Mouse (Mus musculus): ENCODE data around the gene Ccrl2. TPM values are rescaled to one million over a fixed set of nuclear protein-coding genes. Genes with fewer than 3 reads are reported as not detected.

Gene Ccrl2
- total RNA-seq (2021), result 10 to 100 TPM in 1 of 2 experiments, 1 to 10 TPM in 1; 9.7 to 10.5 TPM
- long read RNA-seq, experiment 1, transcript Ccrl2-201 (2 exons, 2,459 nt), result major isoform, 19 of 24 reads
- long read RNA-seq, experiment 1, partial matches to known transcripts, result 1 of 24 reads
- long read RNA-seq, experiment 1, other reads (novel, unspliced or antisense), result 1 of 24 reads
- long read RNA-seq, experiment 2, transcript Ccrl2-201 (2 exons, 2,459 nt), result major isoform, 6 of 10 reads
- long read RNA-seq, experiment 2, partial matches to known transcripts, result 0 of 10 reads
- long read RNA-seq, experiment 2, other reads (novel, unspliced or antisense), result 2 of 10 reads

DNA sequence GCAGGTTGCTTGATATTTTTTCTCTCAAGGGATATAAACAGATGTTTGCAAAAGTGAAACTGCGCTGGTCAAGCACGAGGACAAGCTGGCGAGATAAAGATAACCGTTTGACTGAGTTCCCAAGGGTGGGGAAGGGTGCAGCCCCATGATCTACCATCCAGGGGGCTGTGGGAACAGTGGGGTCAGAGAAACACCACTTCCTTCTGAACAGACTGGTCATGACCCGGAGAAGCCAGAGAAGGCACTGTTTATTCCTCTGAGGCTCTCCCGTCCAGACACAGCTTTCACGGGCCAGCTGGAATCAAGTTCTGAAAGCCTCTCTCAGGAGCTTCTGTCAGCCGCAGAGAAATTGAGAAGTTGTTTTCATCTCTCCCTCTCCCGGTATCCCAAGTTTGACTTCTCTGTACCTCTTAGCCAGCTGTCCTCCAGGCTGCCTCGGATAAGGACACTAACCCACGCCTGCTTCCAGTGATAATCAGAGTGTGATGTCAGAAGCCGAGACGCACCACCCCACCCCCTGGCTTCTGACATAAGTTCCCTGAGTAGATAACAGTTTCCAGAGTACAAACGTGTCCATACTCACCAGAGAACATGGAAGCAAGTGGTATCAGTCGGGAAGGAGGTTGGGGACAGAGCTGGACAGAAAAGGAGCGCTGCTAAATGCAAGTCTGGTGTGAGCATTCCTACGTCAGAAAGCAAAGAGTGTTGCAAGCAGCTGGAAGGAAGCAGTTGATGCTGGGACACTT is at the start of gene Ccrl2:
Gene Ccrl2, minus strand, starts transcription at position 722 of the 746 bp plus-strand sequence.
- peak; percentile 46 to 50 for DNase-seq
- intact Hi-C loops (cut with DNase I), result no loop called here

DNA sequence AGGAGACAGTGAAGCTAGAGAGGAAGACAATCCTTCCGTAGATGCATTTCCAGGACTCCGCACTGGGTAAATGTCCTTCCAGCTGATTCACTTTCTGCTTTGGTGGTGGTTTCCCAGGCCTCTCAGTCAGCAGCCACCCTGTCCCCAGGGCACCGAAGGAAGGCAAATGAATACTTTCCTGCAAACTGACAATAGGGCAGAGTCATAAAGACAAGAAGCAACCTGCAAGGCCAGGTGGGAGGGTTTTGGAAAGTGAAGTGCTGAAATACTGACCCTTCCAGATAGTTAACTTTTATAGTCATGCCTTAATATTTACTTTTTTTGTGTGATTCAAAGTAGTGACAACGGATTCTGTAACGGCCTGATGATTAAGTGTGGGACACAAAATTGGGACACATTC is 46.6 kb upstream of the Ccrl2 start:
- DNase-seq, result no peak
- intact Hi-C loops (cut with DNase I), result no loop called here

DNA sequence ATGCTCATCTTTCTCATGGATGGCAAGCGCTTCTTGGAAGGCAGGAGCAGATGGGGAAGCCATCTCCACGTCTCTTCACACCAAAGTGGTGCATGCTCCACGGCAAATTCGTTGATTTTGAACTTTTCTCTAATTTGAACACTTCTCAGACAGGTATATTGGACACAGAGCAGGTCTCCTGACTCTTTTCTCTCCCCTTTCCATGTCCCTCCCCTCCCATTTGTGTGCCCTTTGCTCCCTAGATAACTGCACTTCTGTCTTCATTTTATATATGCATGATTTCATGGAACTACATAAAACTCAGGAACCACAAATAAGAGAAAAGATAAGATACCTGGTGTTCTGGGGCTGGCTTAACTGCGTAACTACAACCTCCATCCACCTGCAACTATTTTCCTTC is 46.0 kb upstream of the Ccrl2 start:
- DNase-seq, result no peak
- intact Hi-C loops (cut with DNase I), result no loop called here

DNA sequence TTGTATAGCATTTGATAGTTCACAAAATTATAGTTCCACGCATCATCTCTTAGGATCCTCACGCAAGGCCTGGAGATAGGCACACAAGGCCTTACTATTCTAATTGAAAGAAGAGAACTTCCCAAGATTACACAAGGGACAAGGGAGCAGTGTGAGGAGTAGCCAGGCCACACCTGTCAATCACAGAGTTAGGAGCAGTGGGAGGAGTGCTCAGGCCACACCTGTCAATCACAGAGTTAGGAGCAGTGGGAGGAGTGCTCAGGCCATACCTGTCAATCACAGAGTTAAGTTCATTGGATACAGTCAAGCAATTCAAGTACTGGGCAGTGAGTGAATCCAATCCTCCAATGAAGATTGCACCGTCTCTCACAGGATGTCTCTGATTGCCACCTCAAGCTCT is 43.1 kb upstream of the Ccrl2 start:
- intact Hi-C loops (cut with DNase I), result no loop called here
- DNase-seq, result no peak

DNA sequence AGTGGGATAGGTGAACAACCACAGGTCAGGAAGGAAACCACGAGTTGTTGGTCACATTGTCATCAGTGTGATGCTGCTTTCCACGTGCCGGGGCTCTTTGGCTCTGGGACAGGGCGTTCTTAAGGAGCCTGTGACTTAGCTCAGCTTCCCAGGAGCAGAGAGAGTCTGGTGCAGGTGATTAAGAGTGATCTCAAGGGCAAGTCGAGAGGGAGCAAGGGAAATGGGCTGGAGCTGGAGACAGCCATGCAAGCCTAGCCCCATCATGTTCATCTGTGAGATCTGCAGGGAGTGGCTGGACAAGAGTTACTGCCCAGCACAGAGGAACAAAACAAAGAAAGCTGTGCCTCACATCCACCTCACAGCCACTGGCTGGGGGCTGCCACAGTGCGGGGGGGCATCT is 40.2 kb upstream of the Ccrl2 start:
- intact Hi-C loops (cut with DNase I), result no loop called here

DNA sequence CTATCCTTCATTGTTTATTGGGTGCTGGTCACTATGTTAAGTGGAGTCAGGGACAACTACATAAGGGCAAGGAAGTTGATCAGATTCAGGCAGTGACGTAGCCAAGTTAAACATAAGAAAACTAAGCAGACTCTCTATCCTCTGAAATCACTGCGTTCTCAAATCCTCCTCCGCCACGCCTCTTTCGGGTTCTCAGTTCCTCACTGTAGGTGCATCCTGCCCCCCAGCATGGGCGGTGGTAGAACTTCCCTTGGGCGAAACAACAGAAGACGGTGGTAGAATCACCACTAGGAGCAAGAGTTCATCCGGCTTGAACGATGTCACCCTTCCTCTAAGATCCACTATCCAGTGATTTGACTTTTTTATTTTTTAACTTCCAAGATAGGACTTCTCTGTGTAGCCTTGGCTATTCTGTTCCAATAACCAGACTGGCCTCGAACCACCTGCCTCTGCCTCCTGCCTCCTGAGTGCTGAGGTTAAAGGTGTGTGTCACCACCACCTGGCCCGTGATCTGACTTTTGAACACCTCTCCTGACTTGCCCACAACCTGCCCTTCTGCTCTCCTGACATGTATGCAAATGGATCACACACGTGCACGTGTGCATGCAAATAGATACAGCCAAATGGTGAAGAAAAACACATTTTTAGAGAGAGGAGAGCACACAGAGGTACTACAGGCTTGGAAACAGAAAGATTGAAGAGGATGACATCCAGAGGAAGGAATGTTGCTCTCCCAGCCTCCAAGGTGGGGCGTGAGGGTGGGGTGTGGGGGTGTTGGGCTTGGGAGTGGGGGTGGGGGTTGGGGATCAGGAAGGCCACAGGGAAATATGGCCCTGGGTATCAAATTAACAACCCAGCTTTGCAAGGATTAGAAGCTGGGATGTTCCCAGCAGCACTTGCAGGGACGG is 39.4 kb upstream of the Ccrl2 start:
- intact Hi-C loops (cut with DNase I), result no loop called here
- DNase-seq, result no peak

More for the DNA sequence above, 40.2 kb upstream of the Ccrl2 start:
- DNase-seq, result no peak

DNA sequence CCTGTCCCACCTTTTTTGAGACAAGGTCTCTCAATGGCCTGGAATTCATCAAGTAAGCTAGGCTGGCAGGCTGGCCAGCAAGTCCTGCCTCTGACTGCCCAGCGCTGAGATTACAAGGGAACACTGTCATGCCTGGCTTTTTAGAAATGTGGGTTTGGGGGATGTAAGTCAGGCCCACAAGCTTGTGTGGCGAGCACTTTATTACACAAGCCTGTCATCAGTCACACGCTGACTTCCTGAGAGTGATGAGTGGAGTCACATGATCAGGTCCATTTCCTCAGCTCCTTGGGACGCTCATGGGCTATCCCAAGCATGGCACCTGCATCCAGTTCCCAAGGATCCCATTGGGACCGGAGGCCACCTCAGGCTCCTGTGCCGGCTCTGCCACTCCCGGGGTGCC is 38.4 kb upstream of the Ccrl2 start:
- no peak for DNase-seq
- intact Hi-C loops (cut with DNase I), result no loop called here

DNA sequence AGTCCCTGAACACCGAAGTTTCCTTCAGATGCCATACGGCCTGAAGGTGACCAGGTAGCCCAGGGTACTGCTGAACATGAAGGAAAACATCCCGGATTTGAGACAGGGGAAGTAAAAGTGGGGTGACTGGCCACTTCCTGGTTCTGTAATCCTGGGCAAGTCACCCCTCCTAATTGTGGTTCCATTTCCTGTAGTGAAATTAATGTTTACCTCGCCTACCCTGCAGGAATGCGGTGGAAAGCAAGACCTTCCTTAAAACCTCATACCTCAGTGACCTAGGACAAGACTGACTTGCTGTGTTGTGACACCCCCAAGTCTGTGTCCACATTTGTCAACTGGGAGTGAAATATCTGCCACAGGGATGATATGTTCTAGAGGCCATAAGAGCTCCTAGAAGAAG is 37.3 kb upstream of the Ccrl2 start:
- no peak for DNase-seq
- intact Hi-C loops (cut with DNase I), result loop anchor here (5.0 kb wide), 3 partner anchors 63 to 143 kb away; no protein-coding TSS in a partner anchor

DNA sequence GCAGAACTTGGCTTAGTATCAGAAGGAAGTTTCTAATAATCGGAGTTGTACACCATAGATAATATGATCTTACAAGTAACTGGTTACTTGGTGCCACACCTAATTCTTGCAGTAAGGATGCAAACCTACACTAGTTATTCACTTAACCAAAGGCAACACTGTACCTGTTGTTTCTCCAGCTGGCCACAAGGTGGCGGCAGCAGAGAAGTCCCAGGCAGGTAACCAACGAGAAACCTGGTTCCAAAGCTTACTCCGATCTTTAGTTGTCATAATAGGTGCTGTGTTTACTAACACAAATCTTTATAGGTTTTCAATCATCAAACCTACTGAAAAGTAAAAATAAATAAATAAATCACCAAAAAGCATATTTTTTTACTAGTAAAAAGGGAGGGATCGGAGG is 35.8 kb upstream of the Ccrl2 start:
- peak; percentile 68 to 74 for DNase-seq
- intact Hi-C loops (cut with DNase I), result loop anchor here (5.0 kb wide), 3 partner anchors 64 to 144 kb away; no protein-coding TSS in a partner anchor

DNA sequence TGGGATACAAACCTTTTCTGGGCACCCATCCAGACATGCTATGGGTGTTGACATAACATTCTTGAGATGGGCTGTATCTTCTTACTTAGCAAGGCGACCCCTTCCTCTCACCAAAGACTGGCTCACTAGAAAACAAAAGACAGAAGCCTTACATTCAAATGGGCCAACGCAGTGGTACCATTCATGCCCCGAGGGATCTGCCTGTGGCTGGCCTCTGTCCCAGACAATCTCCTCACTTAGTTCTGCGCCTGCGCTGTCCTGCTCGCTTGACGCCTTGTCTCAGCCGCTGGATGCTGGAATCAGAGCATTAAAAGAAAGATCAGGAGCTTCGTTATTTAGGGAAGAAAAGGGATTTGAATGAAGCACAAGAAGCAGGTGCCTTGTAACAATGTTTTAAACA is 35.3 kb upstream of the Ccrl2 start:
- peak; percentile 69 to 80 for DNase-seq
- intact Hi-C loops (cut with DNase I), result loop anchor here (5.0 kb wide), 3 partner anchors 65 to 145 kb away; no protein-coding TSS in a partner anchor

DNA sequence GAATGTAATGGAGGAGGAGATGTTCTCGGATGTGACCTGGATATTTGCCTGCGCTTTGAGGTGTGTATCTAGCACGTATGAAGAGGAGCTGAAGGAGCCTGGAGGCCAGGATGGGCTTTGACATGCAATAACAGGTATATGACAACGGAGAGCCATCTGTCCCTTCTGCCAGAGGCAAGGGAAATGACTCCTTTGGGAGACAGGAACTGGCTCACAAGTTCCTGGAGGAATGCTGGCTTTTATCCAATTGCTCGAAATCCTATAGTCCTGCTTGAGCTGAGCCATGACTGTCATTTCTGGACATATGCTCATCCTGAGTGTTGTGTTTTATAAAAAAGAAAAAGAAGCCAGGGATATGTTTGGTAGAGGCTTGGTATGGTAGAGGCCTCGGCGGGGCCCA is 31.6 kb upstream of the Ccrl2 start:
- intact Hi-C loops (cut with DNase I), result loop anchor here (10.0 kb wide), 1 partner anchor 304 kb away; no protein-coding TSS in a partner anchor
- DNase-seq, result no peak

DNA sequence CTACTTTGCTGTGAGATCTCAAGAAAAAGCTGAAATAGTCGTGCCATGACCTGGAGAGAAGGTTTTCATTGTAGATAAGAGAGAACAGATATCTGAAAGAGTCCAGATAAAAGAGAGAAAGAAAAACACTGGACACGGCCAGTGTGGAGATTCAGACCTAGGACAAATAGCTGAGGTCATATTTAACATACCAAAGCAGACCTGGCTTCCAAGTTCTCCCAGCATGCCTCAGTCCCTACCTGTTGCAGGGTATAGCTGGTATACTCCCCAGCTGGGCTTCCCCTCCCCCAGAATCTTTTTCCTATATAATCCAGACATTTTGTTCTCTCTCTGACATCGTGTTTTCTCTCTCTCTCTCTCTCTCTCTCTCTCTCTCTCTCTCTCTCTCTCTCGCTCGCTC is 30.6 kb upstream of the Ccrl2 start:
- intact Hi-C loops (cut with DNase I), result loop anchor here (10.0 kb wide), 1 partner anchor 303 kb away; no protein-coding TSS in a partner anchor
- DNase-seq, result no peak

DNA sequence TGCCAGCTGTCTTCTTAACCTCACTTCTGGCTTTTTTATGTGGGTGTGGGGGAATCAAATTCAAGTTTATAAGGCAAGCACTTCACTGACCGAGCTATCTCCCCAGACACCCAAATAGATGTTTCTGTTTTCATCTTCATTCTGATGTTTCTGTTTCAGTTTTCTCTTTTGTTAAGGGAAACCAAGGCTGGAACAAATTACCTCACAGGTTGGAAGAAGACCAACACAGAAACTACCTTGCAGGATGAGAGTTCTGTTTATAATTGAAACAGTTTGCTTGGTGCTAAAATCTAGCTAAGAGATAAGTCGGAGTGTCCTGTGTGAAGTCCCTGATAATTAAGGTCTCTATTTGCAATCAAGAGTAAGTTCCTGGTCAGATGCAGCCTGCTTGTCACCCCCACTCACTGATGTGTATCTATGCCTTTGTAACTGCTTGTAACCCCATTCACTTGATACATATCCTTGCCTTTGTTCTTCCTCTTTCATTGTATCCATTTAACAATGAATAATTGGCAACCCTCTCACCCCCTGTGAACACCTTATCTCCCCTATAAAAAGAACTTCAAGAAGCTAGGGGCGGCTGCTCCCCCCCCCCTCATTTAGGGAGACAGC is 29.8 kb upstream of the Ccrl2 start:
- intact Hi-C loops (cut with DNase I), result loop anchor here (10.0 kb wide), 1 partner anchor 302 kb away; no protein-coding TSS in a partner anchor
- DNase-seq, result no peak

DNA sequence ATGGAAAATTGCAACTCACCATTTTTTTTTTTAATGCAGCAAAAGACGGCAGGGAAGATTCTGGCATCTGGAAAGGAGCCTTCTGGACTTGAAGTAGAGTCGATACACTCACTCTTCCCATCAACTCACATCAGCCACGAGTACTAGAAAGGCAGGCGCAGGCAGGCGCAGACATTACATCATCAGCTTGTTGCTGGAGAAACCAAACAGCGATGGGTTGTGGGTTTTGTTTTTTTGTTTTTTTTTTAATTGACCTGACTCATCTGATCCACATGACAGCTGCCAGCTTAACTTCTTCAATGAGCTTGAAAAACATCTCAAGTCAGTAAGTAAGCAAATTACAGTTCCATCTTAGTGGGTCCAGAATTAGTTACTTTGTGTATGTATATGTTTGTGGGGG is 28.8 kb upstream of the Ccrl2 start:
- no peak for DNase-seq

DNA sequence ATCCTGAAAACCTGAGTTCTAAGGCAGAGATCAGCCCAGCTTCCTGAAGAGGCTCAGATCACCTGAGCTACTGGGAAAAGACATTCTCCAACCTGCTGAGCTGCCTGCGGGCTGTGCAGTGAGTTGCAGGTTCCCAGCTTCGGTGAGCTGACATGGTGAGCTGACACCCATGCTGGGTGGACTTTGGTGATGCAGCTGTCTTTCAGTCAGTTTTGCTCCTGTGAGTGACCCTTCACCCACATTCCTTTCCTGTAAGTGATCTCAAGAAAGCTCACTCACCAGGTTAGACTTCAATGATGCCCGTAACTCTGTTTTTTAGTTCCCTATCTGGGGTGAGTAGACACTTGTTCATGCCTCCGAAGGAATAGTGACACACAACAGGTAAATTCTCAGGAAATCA is 28.0 kb upstream of the Ccrl2 start:
- DNase-seq, result no peak
- intact Hi-C loops (cut with DNase I), result loop anchor here (10.0 kb wide), 1 partner anchor 301 kb away; no protein-coding TSS in a partner anchor

More for the DNA sequence above, 28.8 kb upstream of the Ccrl2 start:
- intact Hi-C loops (cut with DNase I), result loop anchor here (10.0 kb wide), 1 partner anchor 301 kb away; no protein-coding TSS in a partner anchor

DNA sequence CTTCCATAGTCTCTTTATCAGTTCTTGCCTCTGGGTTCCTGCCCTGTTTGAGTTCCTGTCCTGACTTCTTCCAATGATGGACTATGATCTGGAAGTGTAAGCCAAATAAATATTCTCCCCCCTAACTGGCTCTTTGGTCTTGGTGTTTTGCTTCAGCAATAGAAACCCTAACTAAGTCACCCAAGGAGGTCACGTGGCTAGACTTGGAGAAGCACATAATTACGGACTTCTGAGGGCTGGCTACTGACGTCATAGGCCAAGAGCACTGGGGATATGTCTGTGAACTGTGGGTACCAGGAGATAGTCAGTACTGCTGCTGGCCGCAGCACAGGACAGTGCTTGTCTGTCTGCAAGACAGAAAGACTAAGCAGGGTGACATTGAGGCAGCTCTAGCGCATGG is 24.4 kb upstream of the Ccrl2 start:
- intact Hi-C loops (cut with DNase I), result loop anchor here (10.0 kb wide), 1 partner anchor 297 kb away; no protein-coding TSS in a partner anchor
- DNase-seq, result no peak

DNA sequence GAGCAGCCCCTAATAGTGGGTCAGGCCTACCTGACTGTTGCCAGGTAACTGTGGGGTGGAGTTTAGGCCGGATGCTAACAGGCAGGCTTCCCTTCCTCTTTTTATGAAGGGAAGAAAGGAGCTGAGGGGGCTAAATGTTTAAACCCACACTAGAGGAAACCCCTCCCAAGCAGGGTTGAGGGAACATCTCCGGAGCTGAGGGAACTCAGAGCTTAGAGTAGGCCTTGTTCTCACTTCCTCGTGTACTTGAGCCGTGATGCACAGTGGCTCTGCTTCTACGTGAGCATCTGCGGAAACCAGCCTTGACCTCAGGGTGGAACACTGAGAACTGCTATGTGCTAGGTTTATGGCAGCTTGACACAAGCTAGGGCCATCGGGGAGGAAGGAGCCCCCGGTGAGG is 23.5 kb upstream of the Ccrl2 start:
- intact Hi-C loops (cut with DNase I), result loop anchor here (10.0 kb wide), 1 partner anchor 296 kb away; no protein-coding TSS in a partner anchor
- no peak for DNase-seq

DNA sequence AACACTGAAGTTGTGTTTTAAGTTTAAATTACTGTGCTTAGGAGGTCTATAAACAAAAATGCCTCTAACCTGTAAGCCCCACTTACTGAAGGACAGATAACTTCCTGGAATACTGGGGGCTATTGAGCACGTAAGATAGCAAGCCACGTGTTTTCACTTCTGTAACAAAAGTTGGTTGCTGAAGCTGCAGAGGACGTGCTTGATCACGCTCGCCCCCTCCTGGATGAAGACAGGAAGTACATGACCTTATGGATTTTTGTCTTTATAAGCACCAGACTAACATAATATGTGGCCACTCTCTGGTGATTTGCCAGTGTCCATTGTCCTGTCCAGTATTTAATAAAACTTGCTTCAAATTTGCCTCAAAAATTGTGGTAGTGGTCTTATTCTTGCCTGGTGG is 20.4 kb upstream of the Ccrl2 start:
- intact Hi-C loops (cut with DNase I), result no loop called here
- no peak for DNase-seq

DNA sequence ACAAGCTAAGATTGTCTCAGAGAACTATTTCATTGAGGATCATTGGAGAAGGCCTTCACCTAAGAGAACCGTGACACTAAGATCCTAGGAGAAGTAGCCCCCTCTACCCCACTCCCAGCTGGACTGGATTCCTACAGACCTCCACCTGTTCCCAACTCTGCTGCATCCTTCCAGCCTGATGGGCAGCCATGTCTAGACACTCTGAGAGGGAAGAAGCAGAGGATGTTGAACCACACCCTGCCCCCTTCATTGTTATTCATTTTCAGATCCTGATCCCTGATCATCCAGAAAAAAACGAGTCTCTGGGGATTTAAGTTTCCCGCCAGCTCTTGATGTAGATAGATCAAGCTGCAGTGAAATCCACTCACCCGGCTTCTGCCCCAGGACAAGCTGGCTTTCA is 15.7 kb upstream of the Ccrl2 start:
- DNase-seq, result no peak
- intact Hi-C loops (cut with DNase I), result loop anchor here (1.0 to 2.0 kb wide), 2 partner anchors 76 to 150 kb away; no protein-coding TSS in a partner anchor

DNA sequence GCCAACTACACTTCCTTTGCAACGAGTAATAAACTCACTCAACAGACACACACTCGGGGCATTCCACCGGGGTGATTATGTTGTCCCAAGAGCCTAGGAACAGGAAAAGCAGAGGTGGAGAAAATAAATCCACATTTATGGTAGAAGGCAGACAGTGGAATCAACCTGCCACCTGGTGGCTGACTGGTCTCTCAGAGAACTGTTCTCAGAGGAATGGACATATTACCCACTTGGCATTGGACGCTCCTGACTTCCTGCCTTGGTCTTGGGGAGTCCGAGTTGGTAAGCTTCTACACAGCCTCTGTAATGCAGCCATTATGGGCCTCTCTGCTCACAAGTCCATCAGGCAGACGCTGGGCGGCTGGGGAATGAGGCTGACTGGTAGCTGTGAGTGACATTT is 14.9 kb upstream of the Ccrl2 start:
- intact Hi-C loops (cut with DNase I), result loop anchor here (1.0 to 2.0 kb wide), 2 partner anchors 75 to 149 kb away; no protein-coding TSS in a partner anchor

More for the DNA sequence above, 14.9 kb upstream of the Ccrl2 start:
- peak; percentile 43 to 66 for DNase-seq

Measured in heart, postnatal 14 days (tissue).